Mouse (Mus musculus) kidney, embryonic 16.5 days (tissue): ENCODE data around the gene Ppfia4. TPM values are rescaled to one million over a fixed set of nuclear protein-coding genes. Genes with fewer than 3 reads are reported as not detected.

ENCODE experiments used
- ATAC-seq: fragments of 200-750 bp; cut with Nextera tagmentation; 2 replicates; pipeline ENCODE4 v1.8.0; 2017; ENCODE audit warnings: moderate TSS enrichment; ENCODE audit not compliant: low FRiP score, low TSS enrichment
- H3K27ac ChIP-seq: fragments of 300-500 bp; sonication (generic); 2 replicates; pipeline ENCODE4 v1.5.1; 2014; ENCODE audit warnings: low read length
- H3K27me3 ChIP-seq: fragments of 300-500 bp; sonication (generic); 2 replicates; pipeline ENCODE4 v1.6.1; 2014; ENCODE audit warnings: low read length, control low read depth, mixed read lengths; ENCODE audit not compliant: insufficient read depth
- H3K36me3 ChIP-seq: fragments of 300-500 bp; sonication (generic); 2 replicates; pipeline ENCODE4 v1.6.1; 2014; ENCODE audit warnings: low read length, control low read depth, mixed read lengths; ENCODE audit not compliant: insufficient read depth
- H3K4me1 ChIP-seq: fragments of 300-500 bp; sonication (generic); 2 replicates; pipeline ENCODE4 v1.6.1; 2014; ENCODE audit warnings: low read length, control low read depth, mixed read lengths; ENCODE audit not compliant: insufficient read depth
- H3K4me2 ChIP-seq: fragments of 300-500 bp; sonication (generic); replicated peaks from 2 replicates; pipeline ENCODE4 v1.6.1; 2014; ENCODE audit warnings: low read depth, low read length
- H3K4me3 ChIP-seq: fragments of 300-500 bp; sonication (generic); 2 replicates; pipeline ENCODE4 v1.5.1; 2014; ENCODE audit warnings: mild to moderate bottlenecking, low read length
- H3K9ac ChIP-seq: fragments of 300-500 bp; sonication (generic); replicated peaks from 2 replicates; pipeline ENCODE4 v1.6.1; 2014; ENCODE audit warnings: low read length
- H3K9me3 ChIP-seq: fragments of 300-500 bp; sonication (generic); 2 replicates; pipeline ENCODE4 v1.6.1; 2016; ENCODE audit warnings: low read length, control low read depth
- WGBS: fragments of 180-500 bp; shearing (Covaris S2); extraction: QIAGEN DNeasy Blood & Tissue Kit; methylation state at CpG from one replicate; pipeline ENCODE4 v1.1.7; 2014; 5-methylcytosine and 5-hydroxymethylcytosine counted together
- polyA plus RNA-seq: library from polyadenylated mRNA; unstranded; fragments of >200 nt; fragmentation: Nextera tagmentation; extraction: Ambion mirVana; gene quantifications from 2 replicates; pipeline ENCODE4 v1.2.1, GENCODE M21; 2015

The Ppfia4 gene
- polyA plus RNA-seq, 1 experiment from 2014 or later, result 3.9 TPM

DNA sequence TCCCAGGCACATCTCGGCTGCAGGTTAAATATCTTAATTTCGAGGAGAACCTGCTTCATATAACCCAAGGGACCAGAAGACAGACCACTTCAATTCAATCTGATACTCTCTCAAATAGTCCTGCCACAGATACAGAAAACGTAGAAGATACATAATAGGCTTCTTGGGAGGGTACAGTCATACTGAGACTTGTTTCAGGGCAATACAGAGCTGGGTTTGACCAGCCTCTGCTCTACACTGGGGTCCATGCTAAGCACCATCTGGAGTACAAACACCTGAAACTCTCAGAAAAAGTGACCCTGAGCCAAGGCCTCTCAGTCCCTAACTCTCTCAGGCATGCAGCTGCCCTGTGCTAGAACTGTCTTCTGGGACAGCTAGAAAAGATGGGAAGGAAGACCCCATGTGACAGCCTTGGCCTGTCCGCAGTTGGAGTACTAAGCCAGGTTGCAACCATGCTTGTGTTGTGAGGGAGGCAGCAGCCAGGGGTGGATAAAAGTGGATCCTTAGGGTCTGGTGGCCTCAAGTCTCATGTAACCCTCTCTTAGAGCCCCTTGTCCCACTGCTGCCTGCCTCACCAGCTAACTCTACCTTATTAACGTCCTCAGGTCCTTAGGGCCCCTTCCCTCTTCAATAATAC is 9.0 kb upstream of the Ppfia4 start:
- H3K36me3 ChIP-seq, result peaks cover 10% of the 10 kb centered on the region
- H3K4me1 ChIP-seq, result peaks cover 21% of the 10 kb centered on the region
- no peaks in the 10 kb centered on the region for H3K27me3 ChIP-seq
- H3K27ac ChIP-seq, result no peak overlapping the region
- no peak for ATAC-seq
- H3K9me3 ChIP-seq, result no peaks in the 10 kb centered on the region
- WGBS, result 81% methylated on average over 5 of the region's 5 CpGs
- no peak overlapping the region for H3K4me2 ChIP-seq
- no peak overlapping the region for H3K4me3 ChIP-seq
- no peak overlapping the region for H3K9ac ChIP-seq

DNA sequence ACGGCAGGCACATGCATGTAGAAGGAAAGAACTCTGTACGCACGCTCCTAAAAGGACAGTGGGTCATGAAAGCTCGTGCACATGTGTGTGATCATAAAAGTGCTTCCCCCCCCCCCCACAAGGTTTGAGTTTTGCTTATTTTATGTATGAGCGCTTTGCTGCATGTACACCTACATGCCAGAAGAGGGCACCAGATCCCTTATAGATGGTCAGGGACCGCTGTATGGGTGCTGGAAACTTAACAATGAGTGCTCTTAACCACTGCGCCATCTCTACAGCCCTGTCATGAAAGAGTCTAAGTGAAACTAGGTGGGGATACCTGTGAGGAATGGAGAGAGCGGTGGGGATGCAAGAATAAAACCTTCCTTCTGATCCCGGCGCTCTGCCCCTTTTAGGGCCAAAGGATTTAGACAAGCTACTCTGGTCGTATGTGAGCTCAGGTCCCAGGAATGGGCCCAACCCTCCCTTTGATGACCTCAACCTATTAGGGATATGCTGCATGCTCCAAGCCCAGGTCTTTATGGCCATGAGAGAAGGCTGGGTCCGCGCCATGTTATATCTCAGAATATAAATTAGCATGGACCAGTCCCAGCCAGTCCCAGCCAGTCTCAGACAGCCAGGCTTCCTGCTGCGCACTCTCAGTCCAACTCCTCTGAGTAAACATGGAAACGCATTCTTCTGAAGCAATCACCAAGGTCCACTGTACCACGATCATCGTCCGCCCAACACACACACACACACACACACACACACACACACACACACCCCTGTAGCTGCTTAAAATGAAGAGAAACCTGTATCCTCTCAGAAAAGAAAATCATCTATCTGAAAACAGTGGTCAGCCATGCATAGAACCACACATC is 7.3 kb upstream of the Ppfia4 start:
- Histone ChIP-seq H3K9ac (no peak overlapping the region), H3K4me3 (no peak overlapping the region), H3K36me3 (no peaks in the 10 kb centered on the region), H3K9me3 (no peaks in the 10 kb centered on the region), H3K27me3 (no peaks in the 10 kb centered on the region), H3K27ac (no peak overlapping the region), H3K4me2 (no peak overlapping the region), H3K4me1 (peaks cover 20% of the 10 kb centered on the region)
- 90% methylated on average over 18 of the region's 18 CpGs for WGBS
- ATAC-seq, result no peak

DNA sequence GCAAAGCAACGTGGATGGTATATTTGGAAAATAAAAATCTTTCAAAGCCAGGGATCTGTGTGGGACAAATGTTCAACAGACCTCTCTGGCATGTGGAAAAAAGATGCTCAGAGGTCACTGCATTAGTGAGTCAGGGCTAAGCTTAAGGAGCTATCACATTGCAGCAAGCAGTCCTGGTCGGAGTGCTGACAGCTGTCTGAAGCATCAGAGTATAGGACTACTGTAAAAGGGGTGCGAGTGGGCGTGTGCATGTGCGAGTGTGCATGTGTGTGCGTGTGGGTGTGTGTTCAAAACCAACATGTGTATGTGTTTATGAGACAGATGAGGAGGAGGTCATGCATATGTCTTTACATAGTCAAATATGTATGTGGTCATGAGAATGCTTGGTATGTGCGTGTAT is 6.4 kb upstream of the Ppfia4 start:
- Histone ChIP-seq H3K9ac (no peak overlapping the region), H3K4me3 (no peak overlapping the region), H3K4me2 (no peak overlapping the region), H3K4me1 (peaks cover 14% of the 10 kb centered on the region), H3K9me3 (no peaks in the 10 kb centered on the region), H3K27me3 (no peaks in the 10 kb centered on the region), H3K36me3 (no peaks in the 10 kb centered on the region), H3K27ac (no peak overlapping the region)
- 72% methylated on average over 7 of the region's 7 CpGs for WGBS
- no peak for ATAC-seq

DNA sequence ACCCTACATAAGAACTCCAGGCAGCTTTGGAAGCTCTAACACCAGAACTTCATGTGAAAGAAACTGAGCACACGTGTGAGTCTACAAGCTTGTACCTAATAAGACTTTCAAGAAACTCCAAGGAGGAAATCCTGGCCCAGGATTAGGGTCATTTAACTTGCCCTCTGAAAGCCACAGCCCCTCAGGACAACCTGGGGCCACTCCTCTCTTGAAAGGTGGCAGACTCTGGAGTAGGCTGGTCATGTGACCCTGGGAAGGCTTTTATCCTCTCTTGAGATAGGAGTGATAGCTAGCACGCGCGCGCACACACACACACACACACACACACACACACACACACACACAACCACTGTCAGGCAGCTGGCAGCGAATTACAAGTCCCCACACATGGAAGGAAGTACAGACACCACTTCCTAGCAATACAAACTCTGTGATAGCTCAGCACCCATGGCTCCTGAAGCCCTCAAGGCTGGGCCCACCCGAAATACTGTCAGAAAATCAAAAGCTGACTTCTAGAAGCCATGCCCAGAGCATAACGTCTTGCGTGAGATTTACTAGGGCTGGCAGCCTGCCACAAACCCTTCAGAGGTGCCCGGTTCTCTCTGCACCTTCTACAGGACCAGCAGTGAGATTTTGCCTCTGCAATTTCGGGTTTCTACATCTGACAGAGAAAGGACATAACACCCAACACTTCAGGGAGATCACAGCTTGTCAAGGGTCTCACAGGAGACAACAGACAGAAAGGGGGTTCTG is 4.4 kb upstream of the Ppfia4 start:
- H3K4me2 ChIP-seq, result no peak overlapping the region
- H3K9ac ChIP-seq, result no peak overlapping the region
- 68% methylated on average over 11 of the region's 11 CpGs for WGBS
- peaks cover 10% of the 10 kb centered on the region for H3K4me1 ChIP-seq
- no peaks in the 10 kb centered on the region for H3K9me3 ChIP-seq
- no peaks in the 10 kb centered on the region for H3K36me3 ChIP-seq
- H3K27ac ChIP-seq, result no peak overlapping the region
- ATAC-seq, result no peak
- no peaks in the 10 kb centered on the region for H3K27me3 ChIP-seq
- no peak overlapping the region for H3K4me3 ChIP-seq

DNA sequence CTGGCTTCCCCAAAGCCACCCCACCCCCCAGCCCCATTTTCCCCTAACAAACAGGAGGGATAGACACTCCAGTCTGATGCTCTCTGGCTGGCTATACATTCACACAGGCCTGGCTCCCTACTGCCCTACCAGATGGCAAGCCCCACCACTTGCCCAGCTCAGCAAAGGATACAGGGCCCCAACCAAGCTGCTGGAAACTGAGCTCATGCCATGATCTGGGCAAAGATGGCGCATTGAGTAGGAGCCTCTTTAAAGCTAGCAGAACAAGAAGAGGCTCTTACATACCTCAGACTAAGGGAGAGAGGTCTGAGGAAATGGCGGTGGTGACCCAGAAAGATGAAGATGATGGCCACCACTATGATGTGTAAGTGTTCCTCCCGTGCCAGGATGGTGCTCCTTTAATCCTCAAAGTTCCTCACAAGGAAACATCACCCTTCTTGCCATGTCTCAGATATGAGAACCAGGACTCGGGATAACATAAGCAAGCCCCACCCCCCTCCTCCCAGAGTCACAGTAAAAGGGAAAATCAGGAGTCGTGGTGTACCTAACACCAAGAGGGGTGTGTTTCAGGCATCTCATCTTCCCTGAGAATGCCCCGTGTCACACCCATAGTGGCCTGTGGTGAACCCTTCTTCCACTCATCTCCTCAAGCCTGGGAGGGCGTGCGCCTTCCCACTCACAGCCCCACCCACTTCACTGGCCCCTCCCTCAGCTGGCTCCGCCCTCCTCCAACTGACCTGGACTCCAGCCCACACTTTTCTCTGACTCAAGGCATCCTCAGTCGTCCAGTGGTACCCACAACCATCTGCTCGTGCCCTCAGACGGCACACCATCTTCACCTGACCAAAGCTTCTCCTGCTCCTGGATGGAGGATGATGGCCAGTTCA is 3.4 kb upstream of the Ppfia4 start:
- H3K4me1 ChIP-seq, result peaks cover 10% of the 10 kb centered on the region
- H3K4me3 ChIP-seq, result no peak overlapping the region
- no peaks in the 10 kb centered on the region for H3K36me3 ChIP-seq
- ATAC-seq, result no peak
- H3K9ac ChIP-seq, result no peak overlapping the region
- H3K27me3 ChIP-seq, result no peaks in the 10 kb centered on the region
- H3K4me2 ChIP-seq, result no peak overlapping the region
- H3K27ac ChIP-seq, result no peak overlapping the region
- no peaks in the 10 kb centered on the region for H3K9me3 ChIP-seq
- WGBS, result 86% methylated on average over 12 of the region's 12 CpGs

DNA sequence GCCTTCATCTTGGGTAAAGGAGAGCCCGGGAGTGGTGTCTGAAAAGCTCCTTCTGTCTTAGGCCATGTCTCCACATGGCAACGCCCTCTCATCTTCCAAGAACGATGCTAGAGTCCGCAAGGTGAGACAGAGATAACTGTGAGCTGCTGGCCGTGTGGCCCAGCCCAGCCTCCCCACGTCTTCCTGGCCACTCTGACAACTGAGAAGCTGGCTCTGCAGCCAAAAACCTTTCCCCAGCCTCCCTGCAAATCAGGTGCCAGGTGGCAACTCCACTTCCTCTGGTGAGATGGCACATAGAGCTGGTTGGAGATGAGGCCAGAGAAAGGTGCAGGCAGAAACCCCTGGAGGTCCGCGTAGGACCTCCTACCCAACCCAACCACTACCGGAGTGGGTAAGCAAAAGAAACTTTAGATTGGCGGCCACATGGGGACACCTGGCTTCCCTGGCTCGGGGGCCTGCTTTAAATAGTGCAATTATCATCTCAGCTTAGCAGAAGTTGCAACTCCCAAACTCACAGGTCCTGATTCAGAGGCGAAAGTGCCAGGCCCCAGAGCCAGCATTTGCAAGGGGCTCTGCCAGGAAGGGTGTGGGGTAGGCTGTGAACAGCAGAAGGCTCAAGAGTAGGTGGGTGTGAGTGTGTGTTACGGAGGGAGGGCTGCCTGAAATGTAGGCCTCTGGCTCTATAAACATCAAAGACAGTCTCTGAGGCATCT is 2.6 kb upstream of the Ppfia4 start:
- ATAC-seq, result no peak
- H3K9me3 ChIP-seq, result no peaks in the 10 kb centered on the region
- no peak overlapping the region for H3K4me2 ChIP-seq
- no peak overlapping the region for H3K4me3 ChIP-seq
- H3K36me3 ChIP-seq, result no peaks in the 10 kb centered on the region
- H3K4me1 ChIP-seq, result peaks cover 10% of the 10 kb centered on the region
- WGBS, result 73% methylated on average over 13 of the region's 13 CpGs
- no peak overlapping the region for H3K27ac ChIP-seq
- no peaks in the 10 kb centered on the region for H3K27me3 ChIP-seq
- no peak overlapping the region for H3K9ac ChIP-seq

DNA sequence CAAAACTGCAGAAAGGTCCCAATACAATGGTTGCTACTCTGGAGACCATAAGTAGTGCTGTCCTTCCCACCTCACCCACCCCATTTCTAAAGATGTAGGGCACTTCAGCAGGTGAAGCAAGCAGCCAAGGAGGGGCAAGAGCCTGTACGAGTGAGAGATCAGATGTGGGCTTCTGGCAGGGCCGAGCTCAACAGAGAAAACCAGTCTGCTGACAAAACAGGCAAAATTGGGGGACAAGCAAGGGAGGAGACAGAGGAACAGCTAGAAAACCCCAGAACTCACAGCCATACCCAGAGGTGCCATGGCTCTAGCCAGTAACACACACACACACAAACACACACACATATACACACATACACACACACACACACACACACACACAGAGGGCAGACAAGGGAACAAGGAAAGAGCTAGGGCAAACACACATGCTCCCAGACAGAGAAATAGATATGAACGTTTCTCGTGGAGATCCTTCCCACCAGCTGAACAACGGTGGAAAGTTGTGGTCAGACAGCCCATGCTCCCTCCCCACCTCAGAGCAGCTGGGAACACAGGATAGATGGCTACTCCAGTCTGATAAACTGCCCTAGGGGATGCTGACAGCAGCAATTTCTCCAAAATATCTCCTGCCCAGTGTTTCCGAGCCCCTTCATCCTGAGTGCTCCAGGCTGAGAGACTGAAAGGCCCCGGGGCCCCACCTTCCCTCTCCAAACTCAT is 1.5 kb upstream of the Ppfia4 start:
- WGBS, result 69% methylated on average over 7 of the region's 7 CpGs

DNA sequence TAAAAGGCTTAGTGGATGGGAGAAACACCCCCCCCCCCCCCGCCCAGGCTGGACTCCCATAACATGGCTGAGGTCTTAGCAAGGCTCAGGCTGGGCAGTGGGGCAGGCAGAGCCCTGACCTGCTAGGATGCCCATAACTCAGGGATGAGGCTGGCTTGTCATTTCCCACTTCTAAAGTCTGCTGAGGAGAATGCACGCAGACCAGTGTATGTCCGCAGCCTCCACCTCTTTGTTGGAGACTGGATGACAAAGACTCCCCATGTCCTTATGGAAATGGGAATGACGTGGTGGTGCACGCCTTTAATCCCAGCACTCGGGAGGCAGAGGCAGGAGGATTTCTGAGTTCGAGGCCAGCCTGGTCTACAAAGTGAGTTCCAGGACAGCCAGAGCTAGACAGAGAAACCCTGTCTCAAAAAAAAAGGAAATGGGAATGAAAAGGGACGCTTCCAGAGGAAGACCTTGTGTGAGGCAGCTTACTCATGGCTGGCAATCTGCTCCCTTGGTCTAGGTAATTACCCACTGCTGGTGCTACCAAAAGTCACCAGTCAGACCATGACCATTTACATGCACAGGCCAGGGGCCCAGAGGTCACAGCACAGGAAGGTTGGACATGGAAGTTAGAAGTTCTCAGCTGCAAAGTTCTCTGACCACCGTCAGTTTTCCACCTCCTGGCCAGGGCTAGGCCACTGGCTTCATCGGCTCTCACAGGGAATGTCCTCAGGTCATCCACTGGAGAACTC is 813 bp upstream of the Ppfia4 start:
- ATAC-seq, result no peak
- WGBS, result 87% methylated on average over 10 of the region's 10 CpGs
- Histone ChIP-seq H3K9me3 (no peaks in the 10 kb centered on the region), H3K4me2 (no peak overlapping the region), H3K9ac (no peak overlapping the region), H3K36me3 (no peaks in the 10 kb centered on the region), H3K27ac (no peak overlapping the region), H3K4me1 (peaks cover 10% of the 10 kb centered on the region), H3K27me3 (no peaks in the 10 kb centered on the region), H3K4me3 (no peak overlapping the region)

More for the DNA sequence above, 1.5 kb upstream of the Ppfia4 start:
- Histone ChIP-seq H3K4me2 (no peak overlapping the region), H3K27me3 (no peaks in the 10 kb centered on the region), H3K9me3 (no peaks in the 10 kb centered on the region), H3K36me3 (no peaks in the 10 kb centered on the region), H3K4me1 (peaks cover 10% of the 10 kb centered on the region), H3K9ac (no peak overlapping the region), H3K4me3 (no peak overlapping the region), H3K27ac (no peak overlapping the region)
- no peak for ATAC-seq
